Mouse (Mus musculus): ENCODE measurements around the gene Spn. TPM values are rescaled to one million over a fixed set of nuclear protein-coding genes. Genes with fewer than 3 reads are reported as not detected.

The Spn gene
- polyA plus RNA-seq, 1 experiment from 2014 or later = 0.36 TPM

DNA sequence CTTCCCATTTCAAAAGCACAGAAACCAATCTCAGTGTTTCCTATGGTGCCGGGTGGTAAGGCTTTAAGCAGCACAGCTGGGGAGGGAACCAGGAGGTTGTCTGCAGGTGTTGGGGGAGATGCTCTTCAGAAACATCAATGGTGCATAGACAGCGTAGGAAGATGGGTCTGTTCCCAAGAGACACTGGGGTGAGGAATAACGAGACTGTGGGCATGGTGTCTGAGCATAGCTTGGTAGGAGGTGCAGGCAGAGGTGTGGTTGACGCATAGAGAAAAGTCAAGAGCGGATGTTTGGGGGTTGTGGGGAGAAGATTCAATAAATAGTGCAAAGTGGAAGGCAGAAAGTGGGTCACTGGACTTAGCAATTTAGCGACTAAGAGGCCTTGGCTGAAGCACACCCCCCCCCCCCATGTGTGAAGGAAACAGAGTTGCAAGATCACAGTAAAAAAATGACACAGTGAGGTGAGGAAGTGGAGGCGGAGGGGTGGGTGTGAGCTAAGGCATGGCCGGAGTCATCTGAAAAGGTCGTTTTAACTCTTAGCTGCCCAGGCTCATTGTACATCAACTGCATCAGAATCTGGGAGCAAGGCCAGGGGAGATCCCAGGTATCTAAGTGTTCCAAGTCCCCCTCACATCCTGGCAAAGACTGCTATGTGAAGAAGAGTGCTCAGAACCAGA is 24.6 kb downstream of the Spn start:
- H3K4me2 ChIP-seq (replicated peaks) = peak overlapping the region; percentile 46; the same call in 1 of the 2 replicates
- H3K9ac ChIP-seq = no peak overlapping the region
- WGBS = 39% methylated on average over 9 of the region's 9 CpGs
- H3K4me3 ChIP-seq (replicated peaks) = no peak overlapping the region
- no peak for ATAC-seq
- no peaks in the 10 kb centered on the region for H3K36me3 ChIP-seq
- no peak overlapping the region for H3K27ac ChIP-seq
- H3K9me3 ChIP-seq = no peaks in the 10 kb centered on the region
- no peaks in the 10 kb centered on the region for H3K27me3 ChIP-seq (replicated peaks)
- peaks cover 18% of the 10 kb centered on the region for H3K4me1 ChIP-seq (replicated peaks)

GRCm38 (mm10) chr7:127112251-127112841 is 25.3 kb downstream of the Spn start:
- Histone ChIP-seq H3K4me2 (replicated peaks) (no peak overlapping the region), H3K4me3 (replicated peaks) (no peak overlapping the region), H3K27ac (no peak overlapping the region), H3K36me3 (no peaks in the 10 kb centered on the region), H3K9me3 (no peaks in the 10 kb centered on the region), H3K27me3 (replicated peaks) (no peaks in the 10 kb centered on the region), H3K4me1 (replicated peaks) (peaks cover 12% of the 10 kb centered on the region; the same call in 1 of the 2 replicates), H3K9ac (no peak overlapping the region)
- no peak for ATAC-seq
- WGBS = 71% methylated on average over 12 of the region's 12 CpGs

DNA sequence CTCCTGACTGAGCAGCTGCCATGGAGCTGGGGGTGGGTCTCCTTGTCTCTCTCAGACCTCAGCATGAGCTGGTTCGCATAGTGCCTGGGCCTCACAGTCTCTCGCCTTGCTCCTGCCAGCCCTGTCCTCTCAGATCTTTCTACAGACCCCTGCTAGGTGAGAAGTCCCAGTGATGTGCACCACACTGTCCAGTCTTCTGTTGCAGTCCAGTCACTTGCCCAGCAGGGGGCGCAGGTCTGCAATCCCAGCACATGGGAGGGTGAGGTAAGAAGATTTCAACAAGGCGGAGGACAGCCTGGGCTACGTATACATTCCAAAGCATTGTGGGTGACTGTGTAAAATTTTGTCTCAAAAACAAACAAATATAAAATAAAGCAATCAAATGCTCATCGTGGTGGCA is 26.2 kb downstream of the Spn start:
- Histone ChIP-seq H3K4me3 (replicated peaks) (no peak overlapping the region), H3K27me3 (replicated peaks) (no peaks in the 10 kb centered on the region), H3K27ac (no peak overlapping the region), H3K4me2 (replicated peaks) (no peak overlapping the region), H3K4me1 (replicated peaks) (peaks cover 12% of the 10 kb centered on the region; the same call in 1 of the 2 replicates), H3K36me3 (no peaks in the 10 kb centered on the region), H3K9ac (no peak overlapping the region), H3K9me3 (no peaks in the 10 kb centered on the region)
- WGBS = 46% methylated on average over 6 of the region's 6 CpGs
- ATAC-seq = no peak

DNA sequence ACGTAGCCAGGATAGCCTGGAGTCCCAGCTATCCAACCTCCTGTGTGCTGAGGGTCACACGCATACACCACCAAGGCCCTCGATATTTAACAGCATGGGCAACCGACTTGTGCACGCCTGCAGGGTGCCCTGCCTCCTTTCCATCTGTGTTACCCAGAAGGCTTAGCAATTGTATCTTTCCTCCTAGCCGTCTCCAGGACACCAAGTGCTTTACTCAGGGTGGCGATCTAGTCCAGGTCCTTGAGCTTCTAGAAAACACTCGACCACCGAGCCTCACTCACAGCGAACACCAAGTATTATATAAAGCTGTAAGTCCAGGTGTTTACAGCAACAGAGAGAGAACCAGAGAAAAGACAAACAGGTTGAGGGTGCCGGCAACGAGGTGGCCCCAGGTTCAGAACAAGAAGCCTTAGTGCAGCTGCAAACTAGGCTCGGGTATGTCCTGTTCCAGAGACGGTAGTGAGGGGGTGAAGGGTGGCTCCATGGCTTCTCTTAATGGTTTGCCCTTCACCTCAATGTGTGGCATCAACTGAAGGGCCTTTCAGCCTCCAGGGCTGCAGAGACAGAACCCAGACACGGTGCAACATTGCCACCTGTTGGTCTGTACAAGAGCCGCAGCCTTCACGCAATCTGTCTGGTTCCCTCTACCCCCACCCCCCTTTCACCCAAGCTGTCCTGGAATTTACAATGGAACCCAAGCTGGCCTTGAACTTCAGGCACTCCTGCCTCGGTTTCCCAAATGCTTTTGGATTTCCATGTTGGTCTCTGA is 27.2 kb downstream of the Spn start:
- Histone ChIP-seq H3K4me3 (replicated peaks) (no peak overlapping the region), H3K27me3 (replicated peaks) (no peaks in the 10 kb centered on the region), H3K9ac (no peak overlapping the region), H3K9me3 (no peaks in the 10 kb centered on the region), H3K36me3 (no peaks in the 10 kb centered on the region), H3K4me1 (replicated peaks) (peaks cover 12% of the 10 kb centered on the region; the same call in 1 of the 2 replicates), H3K27ac (no peak overlapping the region), H3K4me2 (replicated peaks) (no peak overlapping the region)
- 42% methylated on average over 18 of the region's 18 CpGs for WGBS
- peak; percentile 61 for ATAC-seq

- no peak overlapping the region for H3K27ac ChIP-seq
- no peak for ATAC-seq
- WGBS = 73% methylated on average over 7 of the region's 7 CpGs
- no peaks in the 10 kb centered on the region for H3K27me3 ChIP-seq (replicated peaks)
- peaks cover 9% of the 10 kb centered on the region; the same call in 1 of the 2 replicates for H3K4me1 ChIP-seq (replicated peaks)
- H3K4me3 ChIP-seq (replicated peaks) = no peak overlapping the region
- no peak overlapping the region for H3K4me2 ChIP-seq (replicated peaks)
- H3K9me3 ChIP-seq = no peaks in the 10 kb centered on the region
- H3K36me3 ChIP-seq = no peaks in the 10 kb centered on the region
- H3K9ac ChIP-seq = no peak overlapping the region
These were observed 32.1 kb downstream of the Spn start for GRCm38 (mm10) chr7:127105551-127105950.

DNA sequence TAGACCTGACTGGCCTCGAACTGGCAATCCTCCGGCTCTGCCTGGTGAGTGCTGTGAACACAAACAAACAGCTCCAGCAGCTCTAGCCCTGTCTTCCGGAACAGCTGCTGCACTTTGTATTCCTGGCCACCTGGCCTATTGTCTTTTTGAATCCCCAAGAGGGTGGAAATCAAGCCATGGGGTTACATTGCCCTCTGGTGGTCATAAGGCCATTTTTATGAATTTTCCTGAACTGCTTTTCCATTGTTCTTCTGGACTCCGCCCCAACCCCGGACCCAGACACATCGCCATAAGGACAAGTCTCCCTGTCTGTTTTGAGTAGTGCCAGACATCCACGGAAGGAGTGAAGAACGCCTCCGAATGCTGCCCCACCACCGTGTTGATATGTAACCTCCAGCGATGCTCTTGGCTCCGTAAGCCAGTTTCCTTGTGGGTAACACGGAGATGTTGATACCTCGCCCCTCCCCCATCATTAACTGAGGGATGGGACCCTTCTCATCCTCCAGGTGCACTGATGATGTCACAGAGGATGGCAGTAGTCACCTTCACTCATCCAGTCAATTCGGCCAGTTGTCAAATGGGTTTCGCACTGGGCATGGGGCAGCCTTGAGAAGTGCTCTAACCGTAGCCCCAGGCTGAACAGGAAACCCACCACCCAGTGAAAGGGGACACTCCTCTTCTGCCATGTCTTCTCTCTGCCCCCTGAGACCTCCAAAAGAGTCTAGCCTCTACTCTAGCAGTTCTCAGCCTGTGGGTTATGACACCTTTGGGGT is 32.9 kb downstream of the Spn start:
- H3K4me3 ChIP-seq (replicated peaks) = peak overlapping the region; percentile 32
- no peaks in the 10 kb centered on the region for H3K27me3 ChIP-seq (replicated peaks)
- peak overlapping the region; percentile 64 for H3K4me2 ChIP-seq (replicated peaks)
- H3K9ac ChIP-seq = peak overlapping the region; percentile 45
- H3K36me3 ChIP-seq = no peaks in the 10 kb centered on the region
- peaks cover 9% of the 10 kb centered on the region; the same call in 1 of the 2 replicates for H3K4me1 ChIP-seq (replicated peaks)
- ATAC-seq = peak; percentile 93
- no peak overlapping the region for H3K27ac ChIP-seq
- 16% methylated on average over 17 of the region's 17 CpGs for WGBS
- H3K9me3 ChIP-seq = no peaks in the 10 kb centered on the region

DNA sequence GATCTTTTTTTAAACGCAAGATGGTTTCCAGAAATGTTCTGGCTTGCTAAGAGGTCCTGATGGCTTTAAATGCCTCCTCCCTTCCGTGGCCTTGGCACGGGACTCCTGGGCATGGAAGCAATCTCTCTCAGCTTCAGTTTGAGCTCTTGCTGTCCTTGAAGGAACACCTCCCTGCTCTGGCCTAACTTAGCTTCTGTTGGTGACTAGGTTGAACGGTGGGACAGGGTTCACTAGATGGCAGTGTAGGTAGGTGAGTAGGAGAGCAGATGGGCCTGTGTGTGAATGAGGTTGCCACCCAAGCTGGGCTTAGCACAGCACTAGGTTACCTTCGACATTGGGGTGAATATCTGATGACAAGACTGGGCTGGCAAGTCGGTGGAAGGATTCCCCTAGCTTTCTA is 33.7 kb downstream of the Spn start:
- no peak overlapping the region; the same call in 1 of the 2 replicates for H3K9ac ChIP-seq
- ATAC-seq = 0 out of 2 replicates have a peak, but pooled peaks have one; percentile 48
- H3K27me3 ChIP-seq (replicated peaks) = no peaks in the 10 kb centered on the region
- WGBS = 61% methylated on average over 6 of the region's 6 CpGs
- H3K4me2 ChIP-seq (replicated peaks) = no peak overlapping the region
- H3K4me1 ChIP-seq (replicated peaks) = peaks cover 9% of the 10 kb centered on the region; the same call in 1 of the 2 replicates
- no peak overlapping the region for H3K27ac ChIP-seq
- no peak overlapping the region for H3K4me3 ChIP-seq (replicated peaks)
- no peaks in the 10 kb centered on the region for H3K36me3 ChIP-seq
- H3K9me3 ChIP-seq = no peaks in the 10 kb centered on the region

GRCm38 (mm10) chr7:127102148-127102547 is 35.5 kb downstream of the Spn start:
- Histone ChIP-seq H3K4me3 (replicated peaks) (no peak overlapping the region), H3K9ac (no peak overlapping the region; the same call in 1 of the 2 replicates), H3K4me1 (replicated peaks) (peaks cover 9% of the 10 kb centered on the region; the same call in 1 of the 2 replicates), H3K27me3 (replicated peaks) (no peaks in the 10 kb centered on the region), H3K9me3 (no peaks in the 10 kb centered on the region), H3K27ac (no peak overlapping the region), H3K4me2 (replicated peaks) (no peak overlapping the region), H3K36me3 (no peaks in the 10 kb centered on the region)
- ATAC-seq = no peak
- 69% methylated on average over 6 of the region's 6 CpGs for WGBS

DNA sequence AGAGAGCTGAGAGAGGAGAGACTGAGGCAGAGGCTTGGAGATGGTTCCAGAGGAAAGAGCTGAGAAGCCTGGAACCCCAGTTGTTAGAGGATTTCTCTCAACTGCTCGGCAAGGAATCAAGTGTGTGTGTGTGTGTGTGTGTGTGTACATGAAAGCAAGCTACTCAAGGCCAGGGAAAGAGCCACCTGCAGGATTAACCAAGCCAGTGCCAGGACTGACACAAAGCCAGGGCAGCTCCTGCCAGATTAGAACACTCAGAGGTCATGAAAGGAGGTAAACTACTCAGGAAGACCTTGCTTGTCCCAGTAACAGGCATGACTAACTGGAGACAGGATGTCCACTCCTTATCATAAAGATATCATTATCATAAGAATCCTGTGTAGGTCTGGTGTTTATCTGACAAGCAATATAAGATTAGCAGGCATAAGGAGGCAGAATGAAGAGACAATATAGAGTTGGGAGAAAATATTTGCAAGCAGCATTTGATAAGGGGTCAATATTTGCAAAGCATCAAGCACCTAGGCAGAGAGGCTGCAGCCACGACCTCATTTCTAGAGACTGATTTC is 36.1 kb downstream of the Spn start:
- no peak overlapping the region for H3K4me3 ChIP-seq (replicated peaks)
- peaks cover 9% of the 10 kb centered on the region; the same call in 1 of the 2 replicates for H3K4me1 ChIP-seq (replicated peaks)
- 29% methylated on average over 2 of the region's 2 CpGs for WGBS
- H3K9ac ChIP-seq = no peak overlapping the region; the same call in 1 of the 2 replicates
- no peaks in the 10 kb centered on the region for H3K36me3 ChIP-seq
- no peak overlapping the region for H3K4me2 ChIP-seq (replicated peaks)
- no peak; the same call in 1 of the 2 replicates for ATAC-seq
- no peaks in the 10 kb centered on the region for H3K9me3 ChIP-seq
- H3K27ac ChIP-seq = no peak overlapping the region
- H3K27me3 ChIP-seq (replicated peaks) = no peaks in the 10 kb centered on the region

DNA sequence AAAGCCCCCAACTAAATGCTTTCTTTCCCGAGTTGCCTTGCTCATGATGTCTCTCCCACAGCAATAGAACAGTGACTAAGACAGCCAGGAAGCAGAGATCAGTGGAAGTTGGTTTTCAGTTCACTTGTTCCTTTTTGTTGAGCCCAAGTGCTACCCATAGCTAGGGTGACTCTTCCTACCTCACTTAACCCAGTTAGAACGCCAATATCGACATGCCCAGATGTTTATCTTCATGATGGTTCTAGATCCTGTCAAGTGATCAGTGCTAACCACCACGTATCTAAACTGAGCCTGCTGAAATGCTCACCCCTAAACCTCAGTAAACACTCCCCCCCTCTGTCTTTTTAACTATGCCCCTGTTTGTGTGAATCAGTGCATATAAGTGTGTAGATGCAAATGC is 38.1 kb downstream of the Spn start:
- H3K9me3 ChIP-seq = no peaks in the 10 kb centered on the region; the same call in 1 of the 2 replicates
- H3K9ac ChIP-seq = no peak overlapping the region
- no peak overlapping the region for H3K4me2 ChIP-seq (replicated peaks)
- H3K27ac ChIP-seq = no peak overlapping the region
- 89% methylated on average over 4 of the region's 4 CpGs for WGBS
- H3K4me3 ChIP-seq (replicated peaks) = no peak overlapping the region
- H3K27me3 ChIP-seq (replicated peaks) = no peaks in the 10 kb centered on the region
- H3K36me3 ChIP-seq = no peaks in the 10 kb centered on the region
- no peak for ATAC-seq
- H3K4me1 ChIP-seq (replicated peaks) = peaks cover 4% of the 10 kb centered on the region; the same call in 1 of the 2 replicates

- Histone ChIP-seq H3K4me3 (replicated peaks) (no peak overlapping the region), H3K36me3 (no peaks in the 10 kb centered on the region), H3K27me3 (replicated peaks) (no peaks in the 10 kb centered on the region), H3K9ac (no peak overlapping the region), H3K4me2 (replicated peaks) (no peak overlapping the region), H3K27ac (no peak overlapping the region), H3K9me3 (no peaks in the 10 kb centered on the region; the same call in 1 of the 2 replicates), H3K4me1 (replicated peaks) (no peaks in the 10 kb centered on the region)
- 89% methylated on average over 4 of the region's 4 CpGs for WGBS
- ATAC-seq = no peak
These were observed 38.7 kb downstream of the Spn start for GRCm38 (mm10) chr7:127098950-127099349.
